In genomic region chr16:22807468-22808070, GRCm38 (mm10) we compare ENCODE assay signal across 8 mouse cellular contexts. TPM values are rescaled to one million over a fixed set of nuclear protein-coding genes. Genes with fewer than 3 reads are reported as not detected.
DNase-seq lines count a peak whose midpoint lies in the region; ATAC-seq and TF ChIP-seq lines count a peak whose summit lies in the region.

No protein-coding gene starts in this region.

- H3K9me3 ChIP-seq in intestine, embryonic 16.5 days (ENCODE audit: control insufficient read depth, low read length) = no peaks in the 10 kb centered on the region

- H3K4me3 ChIP-seq in intestine, embryonic 16.5 days (ENCODE audit: low read length) = no peak overlapping the region
- H3K4me3 ChIP-seq in liver, adult 2 months (ENCODE audit: insufficient read depth, low read depth, low read length) = no peak overlapping the region
- H3K4me3 ChIP-seq in thymus, adult 2 months (ENCODE audit: control insufficient read depth, insufficient read depth, low read length) = peak overlapping the region; percentile 24

- no peaks in the 10 kb centered on the region for H3K36me3 ChIP-seq in intestine, embryonic 16.5 days (ENCODE audit: control insufficient read depth, insufficient read depth, low read length)
- no peaks in the 10 kb centered on the region for H3K36me3 ChIP-seq in liver, adult 2 months (ENCODE audit: control insufficient read depth, insufficient read depth, low read length)
- H3K36me3 ChIP-seq in thymus, adult 2 months (ENCODE audit: control insufficient read depth, insufficient read depth, low read length) = no peaks in the 10 kb centered on the region

- peak overlapping the region; percentile 43 for H3K4me2 ChIP-seq in intestine, embryonic 16.5 days (ENCODE audit: low read depth, low read length)

- peak; percentile 41; the same call in 1 of the 2 replicates for TF ChIP-seq CTCF in liver, adult 2 months (IDR thresholded peaks at IDR 0.05; ENCODE audit: low read depth, low read length)
- TF ChIP-seq CTCF in thymus, adult 2 months (IDR thresholded peaks at IDR 0.05; ENCODE audit: borderline replicate concordance, control insufficient read depth, extremely low read depth, insufficient read depth, low read length, poor library complexity) = no peak

- ATAC-seq in frontal cortex, adult (ENCODE audit: low TSS enrichment) = peak; percentile 73
- ATAC-seq in intestine, embryonic 16.5 days = no peak
- ATAC-seq in monocyte, adult 5-6 weeks (replicated peaks; ENCODE audit: insufficient number of reproducible peaks, low FRiP score, low TSS enrichment, poor library complexity, severe bottlenecking) = peak; percentile 62; the same call in 1 of the 2 replicates

- H3K27me3 ChIP-seq in intestine, embryonic 16.5 days (replicated peaks; ENCODE audit: control insufficient read depth, insufficient read depth, low read length) = no peaks in the 10 kb centered on the region
- H3K27me3 ChIP-seq in liver, adult 2 months (ENCODE audit: control insufficient read depth, insufficient read depth, low read length) = no peaks in the 10 kb centered on the region
- H3K27me3 ChIP-seq in thymus, adult 2 months (ENCODE audit: control insufficient read depth, insufficient read depth, low read length) = no peaks in the 10 kb centered on the region

- no peak overlapping the region for H3K27ac ChIP-seq in intestine, embryonic 16.5 days (ENCODE audit: low read length)
- H3K27ac ChIP-seq in liver, adult 2 months (replicated peaks; ENCODE audit: insufficient read depth, low read depth, low read length) = no peak overlapping the region
- H3K27ac ChIP-seq in thymus, adult 2 months (ENCODE audit: control insufficient read depth, insufficient read depth, low read length) = no peak overlapping the region

- no peak for TF ChIP-seq POLR2A in liver, adult 2 months (IDR thresholded peaks at IDR 0.05; ENCODE audit: extremely low read depth, insufficient read depth, low read length)
- TF ChIP-seq POLR2A in thymus, adult 2 months (IDR thresholded peaks at IDR 0.05; ENCODE audit: control insufficient read depth, extremely low read depth, insufficient read depth, low read length, poor library complexity) = no peak

- H3K79me2 ChIP-seq in liver, adult 2 months (ENCODE audit: control insufficient read depth, insufficient read depth, low read length) = no peaks in the 10 kb centered on the region

- peak; percentile 67 for DNase-seq in testis, postnatal 10 days (ENCODE audit: low spot score)
- DNase-seq in testis, postnatal 14 days (ENCODE audit: low spot score) = no peak
- peak; percentile 80 to 87 for DNase-seq in cerebellum, adult 18-20 months
- DNase-seq in liver, adult 2 months (ENCODE audit: extremely low read depth, low read depth, low spot score) = peak; percentile 38
- DNase-seq in thymus, adult 2 months = peak; percentile 47

- WGBS in intestine, embryonic 16.5 days = 9% methylated on average over 17 of the region's 17 CpGs
- 11% methylated on average over 17 of the region's 17 CpGs for WGBS in liver, adult 2 months
- WGBS in thymus, adult 2 months = 4% methylated on average over 17 of the region's 17 CpGs

- H3K4me1 ChIP-seq in intestine, embryonic 16.5 days (ENCODE audit: control insufficient read depth, insufficient read depth, low read length) = no peaks in the 10 kb centered on the region; the same call in 1 of the 2 replicates
- no peaks in the 10 kb centered on the region for H3K4me1 ChIP-seq in liver, adult 2 months (ENCODE audit: control insufficient read depth, insufficient read depth, low read length)
- peaks cover 4% of the 10 kb centered on the region for H3K4me1 ChIP-seq in thymus, adult 2 months (replicated peaks; ENCODE audit: control insufficient read depth, insufficient read depth, low read length)

- H3K9ac ChIP-seq in intestine, embryonic 16.5 days (ENCODE audit: low read depth, low read length) = no peak overlapping the region
- H3K9ac ChIP-seq in liver, adult 2 months (ENCODE audit: low read depth, low read length) = no peak overlapping the region

RNA-seq across cellular contexts. Expression of gene Crygs, which starts 3.8 kb away (rescaled TPM):
- polyA plus RNA-seq in intestine, embryonic 16.5 days (2015; fragmentation: Nextera tagmentation; extraction: Ambion mirVana) = not detected in 2 replicates
- total RNA-seq in liver, adult 2 months (2014; rRNA removed) = not detected in 2 replicates
- 0.10 and 0.14 TPM in 2 replicates for polyA plus RNA-seq in liver, adult 2 months (2012; rRNA removed)
- not detected in 3 replicates for total RNA-seq in monocyte, adult 5-6 weeks (2017)
- 0.20 TPM in 1 of 2 replicates, not detected in the other for polyA plus RNA-seq in thymus, adult 2 months (2012; rRNA removed)

RNA-seq across cellular contexts. Expression of gene Tbccd1, which starts 49.9 kb away (rescaled TPM):
- polyA plus RNA-seq in intestine, embryonic 16.5 days (2015; fragmentation: Nextera tagmentation; extraction: Ambion mirVana) = 31.0 and 31.6 TPM in 2 replicates
- total RNA-seq in liver, adult 2 months (2014; rRNA removed) = 22.7 and 24.0 TPM in 2 replicates
- polyA plus RNA-seq in liver, adult 2 months (2012; rRNA removed) = 16.9 and 19.9 TPM in 2 replicates
- total RNA-seq in monocyte, adult 5-6 weeks (2017) = 9.0 to 21.8 TPM (median 12.8 TPM) in 3 replicates
- polyA plus RNA-seq in thymus, adult 2 months (2012; rRNA removed) = 14.5 and 14.7 TPM in 2 replicates

RNA-seq across cellular contexts. Expression of gene Dnajb11, which starts 50.1 kb away (rescaled TPM):
- 118 and 129 TPM in 2 replicates for polyA plus RNA-seq in intestine, embryonic 16.5 days (2015; fragmentation: Nextera tagmentation; extraction: Ambion mirVana)
- 62.0 and 67.7 TPM in 2 replicates for total RNA-seq in liver, adult 2 months (2014; rRNA removed)
- 20.7 and 23.9 TPM in 2 replicates for polyA plus RNA-seq in liver, adult 2 months (2012; rRNA removed)
- 181 to 198 TPM (median 183 TPM) in 3 replicates for total RNA-seq in monocyte, adult 5-6 weeks (2017)
- 16.0 and 18.5 TPM in 2 replicates for polyA plus RNA-seq in thymus, adult 2 months (2012; rRNA removed)
